ENCODE assay signal across 8 mouse cellular contexts in the genomic region with DNA sequence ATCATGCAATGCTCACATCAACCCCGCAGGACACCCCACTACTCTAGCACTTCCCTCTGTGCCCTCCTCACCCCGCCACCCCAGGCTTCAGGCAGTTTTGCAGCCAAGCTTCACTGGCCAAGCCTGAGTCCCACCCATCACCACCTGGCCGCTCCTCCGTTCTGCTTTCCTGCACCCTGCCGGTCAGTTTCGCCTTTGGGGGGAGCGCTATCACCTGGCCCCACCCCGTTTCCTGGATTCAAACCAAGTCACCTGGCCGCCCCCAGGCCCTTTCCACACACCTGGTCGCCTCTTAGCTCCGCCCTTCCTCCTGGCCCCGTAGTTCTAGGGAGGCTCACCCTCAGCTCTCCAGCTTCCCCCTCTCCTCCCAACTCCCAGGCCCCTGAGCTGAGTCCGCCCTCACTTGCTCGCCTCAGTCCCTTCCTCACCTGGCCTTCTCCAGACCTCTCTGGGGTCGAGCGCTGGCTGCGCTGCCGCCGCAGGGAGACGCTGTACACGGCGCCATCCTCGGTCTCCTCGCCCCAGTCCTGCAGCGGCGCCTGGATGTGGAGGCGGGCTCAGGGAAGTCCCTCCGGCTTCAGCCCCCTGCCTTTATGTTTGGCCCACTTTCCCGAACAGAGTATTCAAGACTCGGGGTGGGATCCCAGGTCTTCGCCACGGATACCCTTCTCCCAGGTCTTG. TPM values are rescaled to one million over a fixed set of nuclear protein-coding genes. Genes with fewer than 3 reads are reported as not detected.
DNase-seq lines count a peak whose midpoint lies in the region; ATAC-seq and TF ChIP-seq lines count a peak whose summit lies in the region.

No protein-coding gene starts in this region.

- peaks cover 13% of the 10 kb centered on the region for H3K4me1 ChIP-seq in heart, embryonic 16.5 days (ENCODE audit: control insufficient read depth, insufficient read depth, low read length)
- H3K4me1 ChIP-seq in limb, embryonic 11.5 days (ENCODE audit: control insufficient read depth, insufficient read depth, low read length) = peaks cover 18% of the 10 kb centered on the region; the same call in 1 of the 2 replicates
- peaks cover 19% of the 10 kb centered on the region for H3K4me1 ChIP-seq in midbrain, embryonic 16.5 days (ENCODE audit: control insufficient read depth, insufficient read depth, low read length)
- H3K4me1 ChIP-seq in thymus, adult 2 months (replicated peaks; ENCODE audit: control insufficient read depth, insufficient read depth, low read length) = peaks cover 22% of the 10 kb centered on the region

- H3K27me3 ChIP-seq in heart, embryonic 16.5 days (ENCODE audit: control insufficient read depth, insufficient read depth, low read length) = peaks cover 73% of the 10 kb centered on the region
- peaks cover 59% of the 10 kb centered on the region for H3K27me3 ChIP-seq in limb, embryonic 11.5 days (ENCODE audit: control insufficient read depth, insufficient read depth, low read length)
- peaks cover 48% of the 10 kb centered on the region for H3K27me3 ChIP-seq in midbrain, embryonic 16.5 days (ENCODE audit: control insufficient read depth, insufficient read depth, low read depth, low read length)
- peaks cover 21% of the 10 kb centered on the region for H3K27me3 ChIP-seq in thymus, adult 2 months (ENCODE audit: control insufficient read depth, insufficient read depth, low read length)

- no peaks in the 10 kb centered on the region for H3K9me3 ChIP-seq in heart, embryonic 16.5 days (replicated peaks; ENCODE audit: control insufficient read depth, low read length)
- H3K9me3 ChIP-seq in limb, embryonic 11.5 days (ENCODE audit: control insufficient read depth, low read length) = no peaks in the 10 kb centered on the region
- no peaks in the 10 kb centered on the region for H3K9me3 ChIP-seq in midbrain, embryonic 16.5 days (replicated peaks; ENCODE audit: control insufficient read depth, low read length, poor library complexity, severe bottlenecking)

- no peak for TF ChIP-seq CTCF in thymus, adult 2 months (IDR thresholded peaks at IDR 0.05; ENCODE audit: borderline replicate concordance, control insufficient read depth, extremely low read depth, insufficient read depth, low read length, poor library complexity)

- peak overlapping the region; percentile 56 for H3K4me3 ChIP-seq in heart, embryonic 16.5 days (ENCODE audit: low read length)
- peak overlapping the region; percentile 39 for H3K4me3 ChIP-seq in limb, embryonic 11.5 days (ENCODE audit: low read depth, low read length)
- H3K4me3 ChIP-seq in midbrain, embryonic 16.5 days (ENCODE audit: low read depth, low read length) = peak overlapping the region; percentile 35
- no peak overlapping the region for H3K4me3 ChIP-seq in thymus, adult 2 months (ENCODE audit: control insufficient read depth, insufficient read depth, low read length)

- ATAC-seq in heart, embryonic 16.5 days (replicated peaks; ENCODE audit: extremely low read depth, insufficient read depth, low FRiP score) = no peak
- no peak for ATAC-seq in limb, embryonic 11.5 days (ENCODE audit: insufficient number of reproducible peaks, low FRiP score, low TSS enrichment, low read depth)
- 0 out of 2 replicates have a peak, but pooled peaks have one; percentile 38 for ATAC-seq in midbrain, embryonic 16.5 days

- H3K27ac ChIP-seq in heart, embryonic 16.5 days (ENCODE audit: low read length) = no peak overlapping the region
- H3K27ac ChIP-seq in limb, embryonic 11.5 days (replicated peaks; ENCODE audit: low read depth, low read length) = no peak overlapping the region
- H3K27ac ChIP-seq in midbrain, embryonic 16.5 days (ENCODE audit: low read length) = no peak overlapping the region
- H3K27ac ChIP-seq in thymus, adult 2 months (ENCODE audit: control insufficient read depth, insufficient read depth, low read length) = no peak overlapping the region

- DNase-seq in lung, adult 18-20 months = peak; percentile 37 to 67
- no peak for DNase-seq in lung, postnatal 14 days
- peak; percentile 70 for DNase-seq in cerebellum, adult 8-10 months
- peak; percentile 40 for DNase-seq in limb, embryonic 11.5 days (ENCODE audit: low spot score)
- DNase-seq in left cerebral cortex, adult 18-20 months (ENCODE audit: low spot score in 2 of 2) = no peak
- no peak for DNase-seq in thymus, adult 2 months

- no peaks in the 10 kb centered on the region for H3K36me3 ChIP-seq in heart, embryonic 16.5 days (ENCODE audit: control insufficient read depth, insufficient read depth)
- no peaks in the 10 kb centered on the region for H3K36me3 ChIP-seq in limb, embryonic 11.5 days (ENCODE audit: control insufficient read depth, insufficient read depth, low read length)
- H3K36me3 ChIP-seq in midbrain, embryonic 16.5 days (ENCODE audit: control insufficient read depth, insufficient read depth, low read length) = no peaks in the 10 kb centered on the region
- no peaks in the 10 kb centered on the region for H3K36me3 ChIP-seq in thymus, adult 2 months (ENCODE audit: control insufficient read depth, insufficient read depth, low read length)

- peak overlapping the region; percentile 64 for H3K9ac ChIP-seq in heart, embryonic 16.5 days (ENCODE audit: low read length)
- H3K9ac ChIP-seq in limb, embryonic 11.5 days (ENCODE audit: low read length) = peak overlapping the region; percentile 45
- H3K9ac ChIP-seq in midbrain, embryonic 16.5 days (ENCODE audit: low read depth, low read length) = peak overlapping the region; percentile 53; the same call in 1 of the 2 replicates

- 2% methylated on average over 32 of the region's 32 CpGs for WGBS in heart, embryonic 16.5 days
- under 1% methylated on average over 32 of the region's 32 CpGs for WGBS in limb, embryonic 11.5 days
- under 1% methylated on average over 32 of the region's 32 CpGs for WGBS in midbrain, embryonic 16.5 days
- WGBS in thymus, adult 2 months = 8% methylated on average over 32 of the region's 32 CpGs

- TF ChIP-seq POLR2A in thymus, adult 2 months (IDR thresholded peaks at IDR 0.05; ENCODE audit: control insufficient read depth, extremely low read depth, insufficient read depth, low read length, poor library complexity) = no peak

- H3K4me2 ChIP-seq in heart, embryonic 16.5 days (ENCODE audit: low read depth, low read length) = peak overlapping the region; percentile 75
- peak overlapping the region; percentile 79 for H3K4me2 ChIP-seq in limb, embryonic 11.5 days (ENCODE audit: low read depth, severe bottlenecking)
- peak overlapping the region; percentile 75 for H3K4me2 ChIP-seq in midbrain, embryonic 16.5 days (ENCODE audit: low read length)

RNA-seq across cellular contexts. Expression of a gene that starts 0.7 kb away (rescaled TPM):
- polyA plus RNA-seq in heart, embryonic 16.5 days (2015; fragmentation: Nextera tagmentation; extraction: Ambion mirVana) = 2.6 and 3.0 TPM in 2 replicates
- 1.6 and 2.5 TPM in 2 replicates for polyA plus RNA-seq in limb, embryonic 11.5 days (2014; fragmentation: Nextera tagmentation; extraction: Ambion mirVana)
- 0.88 and 1.5 TPM in 2 replicates for polyA plus RNA-seq in midbrain, embryonic 16.5 days (2015; fragmentation: Nextera tagmentation; extraction: Ambion mirVana)
- total RNA-seq in left cerebral cortex, adult 18-20 months (2021) = 1 to 10 TPM; 3.7 to 4.0 TPM
- 7.8 and 9.5 TPM in 2 replicates for polyA plus RNA-seq in thymus, adult 2 months (2012; rRNA removed)

RNA-seq across cellular contexts. Expression of a gene that starts 13.9 kb away (rescaled TPM):
- polyA plus RNA-seq in heart, embryonic 16.5 days (2015; fragmentation: Nextera tagmentation; extraction: Ambion mirVana) = 0.45 and 1.1 TPM in 2 replicates
- 1.8 and 2.1 TPM in 2 replicates for polyA plus RNA-seq in limb, embryonic 11.5 days (2014; fragmentation: Nextera tagmentation; extraction: Ambion mirVana)
- polyA plus RNA-seq in midbrain, embryonic 16.5 days (2015; fragmentation: Nextera tagmentation; extraction: Ambion mirVana) = 5.6 and 6.2 TPM in 2 replicates
- total RNA-seq in left cerebral cortex, adult 18-20 months (2021) = 1 to 10 TPM; 8.1 TPM
- polyA plus RNA-seq in thymus, adult 2 months (2012; rRNA removed) = 0.11 and 0.18 TPM in 2 replicates

RNA-seq across cellular contexts. Expression of a gene that starts 14.0 kb away (rescaled TPM):
- 72.7 and 76.8 TPM in 2 replicates for polyA plus RNA-seq in heart, embryonic 16.5 days (2015; fragmentation: Nextera tagmentation; extraction: Ambion mirVana)
- polyA plus RNA-seq in limb, embryonic 11.5 days (2014; fragmentation: Nextera tagmentation; extraction: Ambion mirVana) = 86.4 and 93.0 TPM in 2 replicates
- polyA plus RNA-seq in midbrain, embryonic 16.5 days (2015; fragmentation: Nextera tagmentation; extraction: Ambion mirVana) = 83.0 and 90.3 TPM in 2 replicates
- total RNA-seq in left cerebral cortex, adult 18-20 months (2021) = 10 to 100 TPM; 91.4 to 95.1 TPM
- 109 and 119 TPM in 2 replicates for polyA plus RNA-seq in thymus, adult 2 months (2012; rRNA removed)

RNA-seq across cellular contexts. Expression of a gene that starts 25.3 kb away (rescaled TPM):
- 3.6 TPM in 2 replicates for polyA plus RNA-seq in heart, embryonic 16.5 days (2015; fragmentation: Nextera tagmentation; extraction: Ambion mirVana)
- 4.9 and 5.8 TPM in 2 replicates for polyA plus RNA-seq in limb, embryonic 11.5 days (2014; fragmentation: Nextera tagmentation; extraction: Ambion mirVana)
- 1.2 and 1.4 TPM in 2 replicates for polyA plus RNA-seq in midbrain, embryonic 16.5 days (2015; fragmentation: Nextera tagmentation; extraction: Ambion mirVana)
- total RNA-seq in left cerebral cortex, adult 18-20 months (2021) = 10 to 100 TPM; 10.7 to 12.9 TPM
- polyA plus RNA-seq in thymus, adult 2 months (2012; rRNA removed) = 3.8 and 4.9 TPM in 2 replicates

RNA-seq across cellular contexts. Expression of a gene that starts 33.0 kb away (rescaled TPM):
- 4.4 and 4.9 TPM in 2 replicates for polyA plus RNA-seq in heart, embryonic 16.5 days (2015; fragmentation: Nextera tagmentation; extraction: Ambion mirVana)
- polyA plus RNA-seq in limb, embryonic 11.5 days (2014; fragmentation: Nextera tagmentation; extraction: Ambion mirVana) = 17.4 and 20.0 TPM in 2 replicates
- 9.5 and 10.5 TPM in 2 replicates for polyA plus RNA-seq in midbrain, embryonic 16.5 days (2015; fragmentation: Nextera tagmentation; extraction: Ambion mirVana)
- 10 to 100 TPM; 13.1 to 14.1 TPM for total RNA-seq in left cerebral cortex, adult 18-20 months (2021)
- 6.7 and 7.6 TPM in 2 replicates for polyA plus RNA-seq in thymus, adult 2 months (2012; rRNA removed)

Comparison
In these comparisons a context has a peak if more than half of its experiments do, and no peak if none do; other contexts are left out.
1. DNase-seq: peak in lung, adult 18-20 months (2 of 2), cerebellum, adult 8-10 months (single experiment) and limb, embryonic 11.5 days (single experiment); none in lung, postnatal 14 days (single experiment), left cerebral cortex, adult 18-20 months (0 of 2) and thymus, adult 2 months (single experiment).
2. Peak in every context shown above with its lines, with median percentiles within 50 percentile points of each other: H3K4me2 ChIP-seq and H3K9ac ChIP-seq.